Mouse (Mus musculus): ENCODE results near the gene Mpp2.

Gene Mpp2

GRCm38 (mm10) chr11:102087931-102088898, at the start of gene Mpp2:
Mpp2 (minus strand) TSS chr11:102088515.
- DNase-seq = peak; percentile 88

- DNase-seq = no peak
These were observed 49.5 kb upstream of the Mpp2 start for GRCm38 (mm10) chr11:102137625-102138446.

- peak; percentile 70 for DNase-seq
These were observed 46.2 kb upstream of the Mpp2 start for GRCm38 (mm10) chr11:102134516-102134915.

GRCm38 (mm10) chr11:102117386-102117785, 29.1 kb upstream of the Mpp2 start:
- DNase-seq = no peak

- DNase-seq = no peak
These were observed 27.9 kb upstream of the Mpp2 start for GRCm38 (mm10) chr11:102116241-102116640.

- no peak for DNase-seq
These were observed 23.3 kb upstream of the Mpp2 start for GRCm38 (mm10) chr11:102111576-102111975.

- no peak for DNase-seq
These were observed 19.4 kb upstream of the Mpp2 start, which contains the start of gene Pyy for GRCm38 (mm10) chr11:102107732-102108131. Pyy (minus strand) TSS chr11:102107832.

- no peak for DNase-seq
These were observed 18.6 kb upstream of the Mpp2 start for GRCm38 (mm10) chr11:102106911-102107310.

- DNase-seq = peak; percentile 75
These were observed 14.4 kb upstream of the Mpp2 start for GRCm38 (mm10) chr11:102102485-102103258.

GRCm38 (mm10) chr11:102101219-102101618, 12.9 kb upstream of the Mpp2 start, which contains the start of gene Ppy:
Ppy (minus strand) TSS chr11:102101319.
- no peak for DNase-seq

GRCm38 (mm10) chr11:102096887-102097391, 8.6 kb upstream of the Mpp2 start:
- peak; percentile 94 for DNase-seq

GRCm38 (mm10) chr11:102096446-102096845, 8.1 kb upstream of the Mpp2 start:
- no peak for DNase-seq

GRCm38 (mm10) chr11:102095676-102096075, 7.4 kb upstream of the Mpp2 start:
- no peak for DNase-seq

- DNase-seq = peak; percentile 87
These were observed 933 bp upstream of the Mpp2 start for GRCm38 (mm10) chr11:102089088-102089808.

GRCm38 (mm10) chr11:102087081-102087751, 1.1 kb downstream of the Mpp2 start:
- peak; percentile 94 for DNase-seq

- DNase-seq = peak; percentile 89
These were observed 2.0 kb downstream of the Mpp2 start for GRCm38 (mm10) chr11:102086331-102086730.

- DNase-seq = peak; percentile 85
These were observed 4.2 kb downstream of the Mpp2 start for GRCm38 (mm10) chr11:102084159-102084558.

GRCm38 (mm10) chr11:102083193-102083592, 5.1 kb downstream of the Mpp2 start:
- DNase-seq = peak; percentile 49

- peak; percentile 93 for DNase-seq
These were observed 6.0 kb downstream of the Mpp2 start for GRCm38 (mm10) chr11:102082322-102082721.

GRCm38 (mm10) chr11:102073722-102074121, 14.6 kb downstream of the Mpp2 start:
- no peak for DNase-seq

- no peak for DNase-seq
These were observed 15.6 kb downstream of the Mpp2 start for GRCm38 (mm10) chr11:102072729-102073128.

Data from retina, postnatal 1 day (tissue).